Mouse (Mus musculus): Measurements from ENCODE around the gene Csrnp1.

The Csrnp1 gene

DNA sequence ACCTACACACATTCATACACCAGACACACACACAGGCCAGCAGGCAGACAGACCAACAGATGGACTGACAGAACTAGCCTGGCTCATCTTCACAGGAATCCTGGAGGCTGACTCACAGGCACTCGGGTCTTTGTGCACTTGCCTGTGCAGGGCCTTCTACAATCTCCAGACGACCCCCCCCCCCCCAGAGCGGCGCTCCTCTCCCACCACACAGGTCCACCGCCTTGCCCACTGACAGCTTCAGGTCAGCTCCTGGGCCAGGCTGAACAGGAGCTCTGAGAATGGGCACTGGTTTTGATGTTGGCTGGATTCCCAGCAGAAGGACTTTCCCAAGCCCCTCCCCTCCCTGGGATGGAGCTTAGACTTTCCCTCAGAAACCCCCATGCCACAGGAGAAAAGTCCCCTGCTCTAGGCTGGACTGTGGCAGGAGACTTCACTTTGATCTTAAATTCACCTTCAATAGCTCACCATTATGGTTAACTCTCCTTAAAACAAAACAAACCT lies 6.8 kb downstream of the Csrnp1 start:
- DNase-seq (ENCODE audit: low spot score): no peak

DNA sequence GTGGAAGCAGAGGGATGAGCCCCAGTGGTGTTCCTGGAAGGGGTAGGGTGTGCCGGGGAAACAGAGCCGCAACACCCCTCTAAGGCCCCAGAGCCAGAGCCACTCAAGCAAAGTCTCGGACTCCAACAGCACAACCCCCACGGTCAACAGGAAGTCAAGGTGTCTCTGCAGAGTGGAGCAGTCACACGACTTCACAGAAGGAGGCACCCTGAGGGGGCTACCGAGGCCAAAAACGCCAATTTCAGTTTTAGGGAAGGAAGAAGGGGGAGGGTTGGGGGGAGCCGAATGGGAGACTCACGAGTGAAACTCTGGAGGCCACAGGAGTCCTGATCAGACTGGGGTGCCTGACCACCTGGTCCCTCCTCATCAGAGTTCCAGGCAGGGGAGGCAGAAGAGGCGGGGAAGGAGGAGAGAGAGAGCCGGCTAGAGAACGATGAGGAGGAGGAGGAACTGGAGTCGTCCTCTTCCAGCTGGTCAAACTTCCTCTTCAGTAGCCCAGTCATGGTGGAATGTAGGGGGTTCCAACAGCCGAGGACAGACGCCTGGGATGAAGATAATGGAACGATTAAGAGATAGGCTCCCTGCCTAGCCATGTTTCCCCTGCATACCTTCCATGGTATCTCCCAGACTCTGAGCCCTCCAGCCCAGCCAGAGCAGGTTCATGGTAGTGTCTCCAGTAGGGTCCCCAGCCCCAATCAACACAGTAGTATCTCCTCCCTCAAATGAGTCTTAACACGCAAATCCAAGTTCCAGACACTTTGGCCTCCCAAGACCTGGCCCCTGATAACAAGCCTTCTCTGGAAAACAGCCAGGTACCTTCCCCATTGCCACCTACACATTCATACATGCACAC lies 7.5 kb downstream of the Csrnp1 start:
- DNase-seq (ENCODE audit: low spot score): no peak

DNA sequence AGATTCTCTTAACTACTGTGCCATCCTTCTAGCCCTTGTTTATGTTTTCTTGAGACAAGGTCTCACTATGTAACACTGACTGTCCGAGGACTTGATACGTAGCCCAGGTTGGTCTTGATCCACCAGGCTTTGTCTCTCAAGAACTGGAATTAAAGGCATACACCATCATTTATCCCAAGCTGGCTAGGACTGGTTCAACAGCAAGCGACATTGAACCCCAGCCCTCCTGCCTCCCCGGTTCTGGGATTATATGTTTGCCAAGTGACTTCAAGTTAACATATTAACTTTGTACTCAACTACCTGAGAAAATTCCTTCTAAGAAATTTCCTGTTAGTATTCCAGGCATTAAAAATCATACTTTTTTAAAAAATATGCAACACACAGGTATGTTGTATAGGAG lies 9.2 kb downstream of the Csrnp1 start:
- DNase-seq (ENCODE audit: low spot score): no peak

DNA sequence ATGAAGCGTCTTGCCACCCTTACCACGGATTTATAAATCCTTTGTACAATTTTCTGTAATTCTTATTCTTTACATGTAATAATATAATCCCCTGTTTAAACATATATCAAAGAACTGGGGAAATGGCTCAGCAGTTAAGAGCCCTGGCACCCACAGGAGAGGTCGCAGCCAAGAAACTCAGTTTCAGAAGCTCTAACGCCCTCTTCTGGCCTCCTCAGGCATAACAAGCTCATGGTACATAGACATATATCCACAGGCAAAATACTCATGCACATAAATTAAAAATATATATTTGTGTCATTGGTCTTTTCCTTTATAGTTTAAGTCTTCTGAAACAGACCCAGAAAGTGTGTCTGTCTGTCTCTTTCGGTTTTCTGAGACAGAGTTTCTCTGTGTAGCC lies 9.8 kb downstream of the Csrnp1 start:
- no peak for DNase-seq (ENCODE audit: low spot score)

DNA sequence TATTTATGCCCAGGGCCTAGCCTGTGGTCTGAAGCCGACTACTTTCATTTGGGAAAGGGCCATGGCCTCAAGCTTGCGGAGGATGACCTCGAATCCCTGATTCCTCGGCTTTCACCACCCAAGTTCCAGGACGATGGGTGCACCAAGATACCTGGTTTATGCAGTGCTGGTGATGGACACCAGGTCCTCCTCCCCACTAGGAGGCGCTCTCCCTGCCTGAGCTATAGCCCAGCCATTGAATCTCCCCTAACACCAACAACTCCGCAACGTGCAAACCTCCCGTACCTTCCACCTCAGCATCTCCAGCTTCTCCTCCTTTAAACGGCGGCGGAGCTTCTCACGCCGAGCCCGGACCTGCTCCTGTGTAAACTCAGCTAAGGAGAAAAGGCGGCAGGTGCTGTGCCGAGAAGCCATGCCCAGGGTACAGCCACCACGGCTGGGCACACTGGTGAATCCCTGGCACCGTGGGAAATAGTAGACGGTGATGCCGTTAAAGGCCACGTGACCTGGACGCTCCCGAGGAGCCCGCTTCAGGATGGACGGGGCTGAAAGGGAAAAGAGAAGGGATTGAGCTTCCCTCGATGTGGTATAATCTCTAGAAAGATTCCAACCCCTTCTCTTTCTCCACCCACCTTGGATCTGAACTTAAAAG lies 10.5 kb downstream of the Csrnp1 start:
- DNase-seq (ENCODE audit: low spot score): no peak

DNA sequence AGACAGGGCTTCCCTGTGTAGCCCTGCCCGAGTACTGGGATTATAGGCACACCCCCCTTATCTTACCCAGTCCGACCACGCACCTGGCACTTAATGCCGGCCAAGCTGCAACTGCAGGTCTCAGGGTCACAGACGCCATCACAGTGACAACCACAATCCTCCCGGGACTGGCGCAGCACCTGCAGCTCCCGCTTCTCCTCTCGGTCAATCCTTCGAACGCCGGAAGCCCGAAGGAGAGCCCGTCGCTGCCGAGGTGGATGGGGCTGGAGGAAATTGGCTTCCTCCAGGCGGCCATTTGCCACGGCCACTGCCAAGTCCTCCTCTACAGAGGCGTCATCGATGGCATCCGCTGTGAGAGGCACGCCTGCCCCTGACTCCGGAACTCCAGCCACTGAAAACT lies 11.2 kb downstream of the Csrnp1 start:
- DNase-seq (ENCODE audit: low spot score): no peak

DNA sequence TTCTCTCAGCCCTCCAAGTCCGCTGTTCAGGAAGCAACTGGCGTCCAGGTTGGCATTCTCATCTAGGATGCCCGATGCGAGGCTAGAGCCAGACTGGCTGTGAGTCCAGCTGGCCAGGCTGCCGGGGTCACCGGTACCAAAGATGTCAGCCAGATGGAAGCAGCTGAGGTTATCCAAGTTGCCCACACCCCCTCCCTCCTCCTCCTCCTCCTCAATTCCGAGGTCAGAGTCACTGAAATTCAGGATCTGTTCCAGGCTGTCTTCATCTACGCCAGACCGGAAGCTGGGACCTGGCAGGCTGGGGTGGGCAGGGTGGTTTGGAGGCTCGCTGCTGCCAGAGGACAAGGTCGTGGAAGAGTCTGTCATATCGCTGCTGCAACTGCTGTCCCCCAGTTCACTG lies 11.9 kb downstream of the Csrnp1 start:
- no peak for DNase-seq (ENCODE audit: low spot score)

DNA sequence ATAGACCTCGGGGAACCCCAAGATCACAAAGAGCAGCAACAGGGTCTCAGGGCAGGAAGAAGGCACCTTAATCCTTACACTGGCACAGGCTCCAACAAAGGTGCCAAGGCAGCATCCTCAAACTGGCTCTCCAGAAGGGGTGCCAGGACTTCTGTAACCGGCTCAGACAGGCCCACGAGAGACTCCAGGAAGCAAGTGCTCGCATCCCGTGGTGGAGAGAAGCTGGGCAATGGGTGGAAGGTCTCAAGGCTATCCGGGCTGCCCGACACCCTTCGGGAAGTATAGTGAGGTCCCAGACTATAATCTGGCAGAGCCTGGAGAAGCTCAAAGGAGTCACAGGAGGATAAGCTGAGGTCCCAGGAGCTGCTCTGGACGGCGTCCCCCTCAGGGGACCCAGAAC lies 12.3 kb downstream of the Csrnp1 start:
- no peak for DNase-seq (ENCODE audit: low spot score)

DNA sequence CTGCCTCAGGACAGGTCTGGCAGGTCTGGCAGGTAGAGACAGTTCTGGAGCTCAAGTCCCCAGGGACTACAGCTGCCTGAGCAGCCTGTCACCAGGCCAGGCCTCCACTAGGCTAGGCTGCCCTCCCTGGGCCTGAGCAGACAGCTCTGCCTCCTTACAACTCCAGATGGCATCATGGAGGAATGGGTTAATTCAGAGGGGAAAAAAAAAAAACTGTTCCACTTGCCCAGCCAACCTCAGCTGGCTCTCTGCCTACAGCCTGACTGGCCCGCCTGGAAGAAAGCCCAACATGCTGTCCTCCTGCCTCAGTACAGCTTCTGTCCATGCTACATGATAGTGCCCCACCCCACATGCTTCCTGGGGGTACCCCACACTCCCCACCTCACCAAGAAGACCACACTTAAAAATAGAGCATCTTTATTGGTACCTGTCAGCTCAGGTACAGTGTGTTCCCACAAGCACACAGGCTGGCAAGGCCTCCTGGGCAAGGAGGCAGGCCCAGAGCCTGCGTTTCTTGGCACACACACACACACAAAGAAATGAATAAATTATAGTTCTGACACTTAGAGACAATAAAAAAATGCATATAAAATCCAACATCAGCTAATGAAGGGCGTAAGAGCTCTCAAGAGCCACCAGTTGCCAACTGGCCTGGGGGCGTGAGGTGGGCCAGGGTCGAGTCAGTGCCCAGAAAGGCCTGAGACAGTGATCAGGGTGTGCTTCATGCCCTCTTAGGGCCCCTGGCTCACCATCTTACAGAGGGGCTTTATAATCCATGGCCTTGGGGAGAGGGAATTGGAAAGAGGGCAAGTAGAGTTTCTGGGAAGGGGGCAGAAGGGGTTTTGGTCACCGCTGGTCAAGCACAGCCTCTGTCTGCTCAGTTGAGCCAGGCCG lies 13.4 kb downstream of the Csrnp1 start:
- DNase-seq (ENCODE audit: low spot score): no peak

DNA sequence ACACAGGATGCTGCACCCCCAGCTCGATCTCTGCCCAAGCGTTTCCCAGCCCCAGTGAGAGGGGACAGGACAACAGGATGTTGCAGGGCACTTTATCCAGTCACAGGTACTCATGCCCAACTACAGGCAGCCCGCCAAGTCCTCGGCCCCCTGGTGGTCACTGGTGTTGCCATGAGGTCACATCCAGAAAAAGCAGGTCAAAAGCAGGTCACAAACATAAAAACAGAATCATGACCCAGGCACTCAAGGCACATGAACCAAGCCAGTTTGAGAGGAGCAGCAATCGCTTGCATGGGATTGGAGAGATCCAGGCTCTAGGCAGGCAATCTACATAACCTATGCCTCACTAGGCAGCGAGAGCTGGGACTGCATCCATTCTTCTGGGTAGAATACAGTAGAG lies 14.2 kb downstream of the Csrnp1 start:
- DNase-seq (ENCODE audit: low spot score): peak; percentile 54

DNA sequence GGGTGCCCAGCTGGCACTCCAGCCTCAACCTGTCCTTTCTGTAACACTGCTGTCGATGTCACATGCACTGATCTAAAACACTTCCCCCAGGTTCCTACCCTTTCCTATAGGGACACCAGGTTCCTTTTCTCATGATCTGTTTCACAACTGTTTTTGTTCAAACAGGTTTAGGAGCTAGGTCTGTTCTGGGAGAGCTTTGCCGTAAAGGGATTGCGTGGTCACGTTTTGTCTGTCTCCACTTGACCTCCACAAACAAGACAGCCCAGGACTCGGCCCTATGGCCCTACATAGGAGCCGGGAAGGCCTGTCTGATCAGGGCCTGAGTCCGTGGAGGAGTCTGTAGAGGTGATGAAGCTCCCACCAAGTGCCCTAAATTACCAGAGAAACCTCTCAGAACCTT lies 14.6 kb downstream of the Csrnp1 start:
- DNase-seq (ENCODE audit: low spot score): no peak

DNA sequence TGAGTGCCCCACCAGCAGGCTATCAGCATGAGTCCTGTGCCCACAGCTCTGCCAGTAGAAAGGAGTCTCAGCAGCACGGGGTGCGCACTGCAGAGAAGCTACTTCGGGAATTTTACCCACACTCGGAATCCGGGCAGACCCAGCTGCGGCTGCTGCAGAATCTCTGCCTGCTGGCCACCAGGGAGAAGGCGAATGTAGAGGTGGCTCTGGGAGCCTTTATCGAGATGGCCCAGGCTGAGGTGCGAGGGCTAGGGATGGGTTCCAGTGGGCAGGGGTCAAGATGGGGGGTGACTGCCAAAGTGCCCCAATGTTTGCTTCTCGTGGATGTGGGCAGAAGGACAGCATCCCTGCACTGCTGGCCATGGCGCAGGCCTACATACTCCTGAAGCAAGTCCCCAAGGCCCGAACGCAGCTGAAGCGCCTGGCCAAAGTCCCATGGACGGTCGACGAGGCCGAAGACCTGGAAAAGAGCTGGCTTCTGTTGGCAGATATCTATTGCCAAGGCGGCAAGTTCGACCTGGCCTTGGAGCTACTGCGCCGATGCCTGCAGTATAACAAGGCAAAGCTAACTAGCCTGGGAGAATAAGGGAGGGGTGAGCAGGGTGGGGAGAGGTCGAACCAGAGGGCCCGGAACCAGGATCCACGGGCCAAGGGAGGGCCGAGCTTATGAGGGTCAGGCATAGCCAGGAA lies 18.1 kb downstream of the Csrnp1 start:
- no peak for DNase-seq (ENCODE audit: low spot score)

DNA sequence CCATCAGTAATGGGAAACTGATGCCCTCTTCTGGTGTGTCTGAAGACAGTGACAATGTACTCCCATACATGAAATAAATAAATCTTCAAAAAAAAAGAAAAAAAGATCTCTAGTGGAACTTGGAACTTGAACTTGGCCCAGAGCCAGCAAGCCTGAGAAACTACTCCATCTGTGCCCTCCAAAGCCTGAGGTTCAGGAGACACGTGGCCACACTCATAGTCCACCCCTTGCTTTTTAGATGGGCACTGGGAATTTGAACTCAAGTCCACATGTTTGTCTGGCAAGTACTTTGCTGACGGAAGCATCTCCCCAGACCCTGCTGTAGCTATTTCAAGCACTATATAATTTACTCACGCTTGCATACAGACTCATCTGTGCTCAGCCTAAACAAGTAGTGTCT lies 19.3 kb downstream of the Csrnp1 start:
- no peak for DNase-seq (ENCODE audit: low spot score)

DNA sequence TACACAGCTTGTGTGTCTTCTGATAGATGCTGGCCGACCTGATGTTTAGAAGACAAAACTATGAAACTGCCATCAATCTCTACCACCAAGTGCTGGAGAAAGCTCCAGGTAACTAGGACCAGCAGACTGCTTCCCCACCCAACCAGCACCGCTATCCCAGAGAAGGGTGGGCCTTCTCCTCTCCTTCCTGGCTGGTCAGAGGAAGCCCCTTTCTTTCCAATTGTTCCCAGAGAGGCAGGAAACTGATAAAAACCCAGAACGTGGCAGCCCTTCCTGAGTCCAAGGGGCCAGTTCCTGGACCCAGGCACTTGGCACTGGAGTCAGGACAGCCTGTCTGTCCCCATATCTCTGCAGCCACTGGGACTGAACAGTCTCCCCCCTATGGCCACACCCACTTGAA lies 20.3 kb downstream of the Csrnp1 start:
- DNase-seq (ENCODE audit: low spot score): no peak

DNA sequence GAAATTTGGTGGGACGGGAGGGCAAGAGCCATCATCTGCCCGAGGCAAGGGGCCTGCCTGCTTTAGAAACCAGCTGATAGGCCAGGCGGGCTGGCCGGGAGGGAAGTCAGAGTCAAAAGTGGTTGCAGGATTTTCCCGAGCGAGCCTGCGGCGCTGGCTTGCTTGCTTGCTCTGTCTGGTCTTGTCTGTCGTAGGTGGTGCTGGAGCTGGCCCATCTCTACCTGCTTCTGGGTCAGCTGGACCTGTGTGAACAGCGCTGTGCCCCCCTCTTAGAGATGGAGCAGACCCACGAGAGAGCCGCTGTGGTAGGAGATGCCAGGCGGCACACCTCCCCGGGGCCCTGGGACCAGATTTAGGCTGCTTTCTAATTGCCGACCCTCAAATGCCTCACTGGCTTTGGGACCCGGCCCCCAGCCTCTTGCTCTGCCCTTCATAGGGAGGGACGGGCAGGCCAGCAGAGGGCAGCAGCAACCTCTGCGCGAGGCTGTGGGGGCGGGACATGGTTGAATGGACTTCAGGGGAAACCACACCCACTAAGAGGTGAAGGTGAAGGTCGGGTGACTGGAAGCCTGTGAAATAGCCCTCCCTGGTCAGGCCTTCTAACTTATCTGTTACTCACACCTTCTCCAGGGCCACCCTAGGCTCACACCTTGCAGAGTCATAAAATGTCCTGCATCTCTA lies 21.3 kb downstream of the Csrnp1 start:
- peak; percentile 80 for DNase-seq (ENCODE audit: low spot score)

DNA sequence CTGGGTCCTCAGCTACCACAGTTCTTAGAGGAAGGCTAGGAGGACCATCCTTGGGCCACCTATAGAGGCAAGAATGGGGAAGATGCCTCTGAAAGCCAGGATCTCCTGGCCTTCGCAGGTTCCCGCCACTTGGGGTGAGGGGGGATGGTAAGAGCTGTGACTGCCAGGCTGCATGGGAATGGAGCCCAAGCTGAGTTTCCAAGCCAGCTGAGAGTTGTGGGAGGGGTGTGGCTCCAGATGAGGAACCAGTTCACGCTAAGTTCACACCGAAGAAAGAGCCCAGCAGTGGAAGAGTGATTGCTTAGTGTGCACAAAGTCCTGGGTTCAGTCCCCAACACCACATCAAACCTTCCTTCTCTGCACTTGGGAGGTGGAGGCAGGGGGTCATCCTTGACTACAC lies 22.2 kb downstream of the Csrnp1 start:
- DNase-seq (ENCODE audit: low spot score): no peak

DNA sequence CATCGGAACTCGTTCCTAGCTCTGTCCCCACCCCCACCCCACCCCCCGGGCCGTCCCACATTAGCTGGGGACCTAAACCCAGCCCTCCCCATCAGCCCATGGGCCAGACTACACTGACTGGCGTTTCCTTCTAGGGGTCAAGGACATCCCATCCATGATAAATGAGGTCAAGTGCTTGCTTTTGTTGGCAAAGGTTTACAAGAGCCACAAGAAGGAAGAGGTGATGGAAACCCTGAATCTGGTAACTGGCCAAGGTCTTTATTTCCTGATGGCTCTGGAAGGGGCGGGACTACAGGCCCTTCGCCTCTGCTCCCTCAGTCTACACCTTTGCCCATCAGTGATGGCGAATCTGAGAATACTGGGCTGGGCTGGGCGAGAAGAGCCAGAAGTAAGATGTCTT lies 25.6 kb downstream of the Csrnp1 start:
- DNase-seq (ENCODE audit: low spot score): no peak

DNA sequence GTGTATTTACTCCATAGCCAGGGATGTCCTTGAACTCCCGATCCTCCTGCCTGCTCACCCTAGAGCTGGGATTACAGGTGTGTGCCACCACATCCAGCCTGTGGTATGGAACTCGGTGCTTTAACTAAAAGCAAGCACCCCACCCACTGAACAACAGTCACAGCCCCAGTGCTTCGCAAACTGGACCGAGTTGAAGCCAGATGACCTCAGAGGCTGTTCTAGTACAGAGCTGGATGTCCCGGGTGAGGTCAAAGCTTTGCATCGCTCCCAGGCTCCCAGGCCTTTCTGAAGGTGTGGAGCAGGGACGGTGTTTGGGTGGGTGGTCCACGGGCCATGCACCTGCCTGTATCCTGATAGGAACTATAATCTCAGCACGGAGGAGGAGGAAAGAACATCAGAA lies 33.1 kb downstream of the Csrnp1 start:
- no peak for DNase-seq (ENCODE audit: low spot score)

DNA sequence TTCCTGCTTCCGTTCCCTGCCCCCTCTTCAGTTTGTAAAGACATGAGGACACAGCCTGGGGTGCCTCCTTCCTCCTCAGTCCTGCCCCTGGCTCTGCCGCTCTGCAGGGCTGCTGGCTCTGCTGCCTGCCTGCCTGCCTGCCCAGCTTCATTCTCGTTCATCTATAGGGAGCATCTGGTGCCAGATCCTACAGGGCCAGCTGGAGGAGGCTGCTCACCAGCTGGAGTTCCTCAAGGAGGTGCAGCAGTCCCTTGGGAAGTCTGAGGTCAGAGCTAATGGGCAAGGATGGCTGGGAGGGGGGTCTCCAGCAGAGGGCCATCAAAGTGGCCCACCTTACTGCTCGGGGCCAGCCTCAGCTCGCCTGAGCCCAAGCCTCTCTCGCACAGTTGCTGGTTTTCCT lies 34.0 kb downstream of the Csrnp1 start:
- DNase-seq (ENCODE audit: low spot score): peak; percentile 24

DNA sequence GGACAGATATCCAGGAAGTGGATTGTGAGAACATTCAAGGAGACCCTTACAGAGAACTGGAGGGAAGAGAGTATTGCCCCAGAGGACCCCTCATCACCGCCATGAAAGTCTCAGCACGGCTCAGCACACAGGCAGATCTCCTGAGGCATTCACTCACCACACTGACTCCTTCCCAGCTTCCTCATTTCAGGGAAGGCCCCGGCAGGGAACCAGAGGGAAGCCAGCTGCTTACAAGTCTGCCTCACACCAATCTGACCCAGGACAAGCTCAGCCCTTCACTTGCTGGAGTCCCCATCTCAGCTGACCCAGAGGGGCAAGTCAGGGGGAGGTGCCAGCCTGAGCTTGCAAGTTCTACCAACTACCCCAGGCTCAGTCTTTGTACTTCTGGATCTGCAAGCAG lies 35.7 kb downstream of the Csrnp1 start:
- DNase-seq (ENCODE audit: low spot score): no peak

DNA sequence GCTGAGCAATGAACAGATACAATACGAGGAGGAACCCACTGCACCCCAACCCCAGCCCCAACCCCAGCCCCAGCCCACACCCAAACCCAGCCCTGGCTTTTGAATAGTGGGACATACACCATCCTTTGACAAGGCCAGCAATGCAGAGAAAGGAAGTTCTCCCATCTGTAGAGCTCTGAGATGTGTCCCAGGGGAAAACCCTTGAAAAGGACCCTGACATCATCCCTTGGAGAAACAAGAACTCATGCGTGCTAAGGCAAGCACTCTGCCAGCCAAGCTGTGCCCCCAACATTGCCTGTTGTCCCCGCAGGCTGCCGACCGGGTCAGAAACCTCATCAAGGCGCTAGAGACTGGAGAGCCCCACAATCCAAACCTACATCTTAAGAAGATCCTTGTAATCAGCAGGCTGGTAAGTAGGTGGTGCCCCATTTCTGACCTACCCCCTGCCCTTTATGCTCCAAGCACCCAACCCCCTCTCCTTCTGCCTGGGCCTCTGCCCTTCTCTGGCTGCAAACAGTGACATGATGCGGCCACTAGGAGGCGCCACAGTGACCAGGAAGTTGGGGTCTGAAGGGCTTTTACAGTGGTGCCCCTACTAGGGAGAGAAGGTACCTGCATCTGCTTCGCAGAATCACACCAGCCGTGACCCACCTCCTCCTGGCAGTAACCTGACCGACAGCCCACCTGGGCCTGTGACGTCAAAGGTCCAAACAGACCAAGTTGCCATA lies 39.1 kb downstream of the Csrnp1 start:
- peak; percentile 30 for DNase-seq (ENCODE audit: low spot score)
